Mouse (Mus musculus): ENCODE data around the gene Cdc42ep3. TPM values are rescaled to one million over a fixed set of nuclear protein-coding genes. Genes with fewer than 3 reads are reported as not detected.

Gene Cdc42ep3
- polyA plus RNA-seq, 1 experiment from 2014 or later: 81.3 TPM

- no peak overlapping the region; the same call in 1 of the 2 replicates for H3K27ac ChIP-seq (ENCODE audit: low read length)
These were observed 7.6 kb downstream of the Cdc42ep3 start for GRCm38 (mm10) chr17:79347291-79347690.

GRCm38 (mm10) chr17:79345001-79345709 lies 9.7 kb downstream of the Cdc42ep3 start:
- Histone ChIP-seq H3K9me3 (ENCODE audit: low read length) (no peaks in the 10 kb centered on the region), H3K27ac (ENCODE audit: low read length) (no peak overlapping the region), H3K36me3 (ENCODE audit: insufficient read depth, low read length) (no peaks in the 10 kb centered on the region), H3K4me2 (replicated peaks; ENCODE audit: low read depth, low read length) (no peak overlapping the region), H3K4me3 (ENCODE audit: low read depth, low read length) (no peak overlapping the region), H3K9ac (replicated peaks; ENCODE audit: low read depth) (no peak overlapping the region), H3K27me3 (replicated peaks; ENCODE audit: insufficient read depth, low read length) (no peaks in the 10 kb centered on the region), H3K4me1 (ENCODE audit: insufficient read depth, low read depth, low read length) (peaks cover 8% of the 10 kb centered on the region)
- ATAC-seq: no peak
- no peak for DNase-seq (ENCODE audit: low spot score)
- no peak for TF ChIP-seq EP300 (IDR thresholded peaks at IDR 0.05)
- no peak for TF ChIP-seq CTCF (IDR thresholded peaks at IDR 0.05)
- 80% methylated on average over 25 of the region's 25 CpGs for WGBS

More at GRCm38 (mm10) chr17:79347291-79347690, 7.6 kb downstream of the Cdc42ep3 start:
- Histone ChIP-seq H3K27me3 (replicated peaks; ENCODE audit: insufficient read depth, low read length) (no peaks in the 10 kb centered on the region), H3K4me3 (ENCODE audit: low read depth, low read length) (no peak overlapping the region), H3K4me1 (ENCODE audit: insufficient read depth, low read depth, low read length) (peaks cover 13% of the 10 kb centered on the region), H3K36me3 (ENCODE audit: insufficient read depth, low read length) (no peaks in the 10 kb centered on the region), H3K9me3 (ENCODE audit: low read length) (no peaks in the 10 kb centered on the region), H3K4me2 (replicated peaks; ENCODE audit: low read depth, low read length) (no peak overlapping the region), H3K9ac (replicated peaks; ENCODE audit: low read depth) (no peak overlapping the region)
- DNase-seq (ENCODE audit: low spot score) (peak; percentile 66), ATAC-seq (peak; percentile 56)
- 52% methylated on average over 4 of the region's 4 CpGs for WGBS
- TF ChIP-seq EP300 (IDR thresholded peaks at IDR 0.05) (peak; percentile 66), CTCF (IDR thresholded peaks at IDR 0.05) (no peak)

DNA sequence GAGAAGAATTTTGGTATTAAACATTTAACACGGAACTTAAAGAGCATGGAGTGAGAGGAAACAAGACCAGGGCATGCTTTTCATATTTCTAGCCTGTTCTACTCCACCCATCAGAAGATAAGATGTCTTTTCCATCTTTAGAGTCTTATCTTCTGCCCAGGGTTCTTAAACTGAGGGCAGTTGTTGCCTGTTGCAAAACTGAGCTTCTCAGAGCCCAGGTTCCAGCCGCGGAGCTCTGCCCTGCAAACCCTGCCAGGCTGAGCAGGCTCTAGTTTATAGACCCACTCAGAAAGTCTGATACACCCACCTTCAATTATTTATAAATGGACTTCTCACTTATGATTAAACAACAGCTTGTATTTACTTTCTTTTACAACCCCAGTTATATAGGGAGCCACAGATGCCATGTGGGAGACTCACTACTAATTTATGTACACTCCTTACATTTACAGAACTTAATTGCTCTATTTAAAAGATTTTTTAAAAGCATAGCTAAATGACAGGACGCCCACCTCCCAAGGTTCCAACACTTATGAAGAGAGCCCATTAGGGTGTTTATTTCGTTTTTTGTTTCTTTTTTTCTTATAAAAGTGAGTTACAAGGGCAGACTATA lies 11.5 kb downstream of the Cdc42ep3 start:
- ATAC-seq: no peak
- Histone ChIP-seq H3K9me3 (ENCODE audit: low read length) (no peaks in the 10 kb centered on the region), H3K4me2 (replicated peaks; ENCODE audit: low read depth, low read length) (no peak overlapping the region), H3K36me3 (ENCODE audit: insufficient read depth, low read length) (no peaks in the 10 kb centered on the region), H3K4me1 (ENCODE audit: insufficient read depth, low read depth, low read length) (peaks cover 8% of the 10 kb centered on the region), H3K9ac (replicated peaks; ENCODE audit: low read depth) (no peak overlapping the region), H3K27ac (ENCODE audit: low read length) (no peak overlapping the region), H3K4me3 (ENCODE audit: low read depth, low read length) (no peak overlapping the region), H3K27me3 (replicated peaks; ENCODE audit: insufficient read depth, low read length) (no peaks in the 10 kb centered on the region)
- 66% methylated on average over 5 of the region's 5 CpGs for WGBS
- DNase-seq (ENCODE audit: low spot score): no peak
- TF ChIP-seq CTCF (IDR thresholded peaks at IDR 0.05) (no peak), EP300 (IDR thresholded peaks at IDR 0.05) (no peak)

- DNase-seq (ENCODE audit: low spot score): no peak
- H3K36me3 ChIP-seq (ENCODE audit: insufficient read depth, low read length): no peaks in the 10 kb centered on the region; the same call in 1 of the 2 replicates
- H3K9me3 ChIP-seq (ENCODE audit: low read length): no peaks in the 10 kb centered on the region
- H3K9ac ChIP-seq (replicated peaks; ENCODE audit: low read depth): no peak overlapping the region
- no peak overlapping the region for H3K27ac ChIP-seq (ENCODE audit: low read length)
- ATAC-seq: no peak
- TF ChIP-seq CTCF (IDR thresholded peaks at IDR 0.05) (no peak), EP300 (IDR thresholded peaks at IDR 0.05) (no peak)
- H3K4me3 ChIP-seq (ENCODE audit: low read depth, low read length): no peak overlapping the region
- H3K27me3 ChIP-seq (replicated peaks; ENCODE audit: insufficient read depth, low read length): no peaks in the 10 kb centered on the region
- peaks cover 1% of the 10 kb centered on the region for H3K4me1 ChIP-seq (ENCODE audit: insufficient read depth, low read depth, low read length)
- no peak overlapping the region for H3K4me2 ChIP-seq (replicated peaks; ENCODE audit: low read depth, low read length)
- 76% methylated on average over 3 of the region's 3 CpGs for WGBS
These were observed 12.1 kb downstream of the Cdc42ep3 start for GRCm38 (mm10) chr17:79342639-79343333.

- H3K27ac ChIP-seq (ENCODE audit: low read length): no peak overlapping the region
- H3K4me2 ChIP-seq (replicated peaks; ENCODE audit: low read depth, low read length): no peak overlapping the region
- no peak overlapping the region for H3K9ac ChIP-seq (replicated peaks; ENCODE audit: low read depth)
- H3K4me3 ChIP-seq (ENCODE audit: low read depth, low read length): no peak overlapping the region
- no peaks in the 10 kb centered on the region for H3K9me3 ChIP-seq (ENCODE audit: low read length)
- DNase-seq (ENCODE audit: low spot score) (no peak), ATAC-seq (no peak)
- TF ChIP-seq CTCF (IDR thresholded peaks at IDR 0.05) (no peak), EP300 (IDR thresholded peaks at IDR 0.05) (no peak)
- no peaks in the 10 kb centered on the region; the same call in 1 of the 2 replicates for H3K36me3 ChIP-seq (ENCODE audit: insufficient read depth, low read length)
- H3K4me1 ChIP-seq (ENCODE audit: insufficient read depth, low read depth, low read length): no peaks in the 10 kb centered on the region; the same call in 1 of the 2 replicates
- 61% methylated on average over 6 of the region's 7 CpGs for WGBS
- no peaks in the 10 kb centered on the region for H3K27me3 ChIP-seq (replicated peaks; ENCODE audit: insufficient read depth, low read length)
These were observed 12.9 kb downstream of the Cdc42ep3 start for GRCm38 (mm10) chr17:79341946-79342470.

- no peak overlapping the region for H3K4me2 ChIP-seq (replicated peaks; ENCODE audit: low read depth, low read length)
- no peak overlapping the region for H3K27ac ChIP-seq (ENCODE audit: low read length)
- H3K9me3 ChIP-seq (ENCODE audit: low read length): no peaks in the 10 kb centered on the region
- H3K36me3 ChIP-seq (ENCODE audit: insufficient read depth, low read length): no peaks in the 10 kb centered on the region; the same call in 1 of the 2 replicates
- 77% methylated on average over 3 of the region's 3 CpGs for WGBS
- TF ChIP-seq CTCF (IDR thresholded peaks at IDR 0.05): no peak
- TF ChIP-seq EP300 (IDR thresholded peaks at IDR 0.05): no peak
- no peaks in the 10 kb centered on the region for H3K27me3 ChIP-seq (replicated peaks; ENCODE audit: insufficient read depth, low read length)
- H3K4me1 ChIP-seq (ENCODE audit: insufficient read depth, low read depth, low read length): no peaks in the 10 kb centered on the region
- no peak overlapping the region for H3K4me3 ChIP-seq (ENCODE audit: low read depth, low read length)
- no peak for ATAC-seq
- no peak for DNase-seq (ENCODE audit: low spot score)
- H3K9ac ChIP-seq (replicated peaks; ENCODE audit: low read depth): no peak overlapping the region
These were observed 17.4 kb downstream of the Cdc42ep3 start for GRCm38 (mm10) chr17:79337494-79337893.
